Mouse (Mus musculus) MEL-GATA-1-ER (cell line): Measurements from ENCODE around the gene Zg16.

Experiments used
- DNase-seq: peaks from one replicate; pipeline ENCODE4 v3.0.0-alpha.2; 2012; ENCODE audit warnings: low read depth; ENCODE audit errors: extremely low read depth

Zg16 gene

DNA sequence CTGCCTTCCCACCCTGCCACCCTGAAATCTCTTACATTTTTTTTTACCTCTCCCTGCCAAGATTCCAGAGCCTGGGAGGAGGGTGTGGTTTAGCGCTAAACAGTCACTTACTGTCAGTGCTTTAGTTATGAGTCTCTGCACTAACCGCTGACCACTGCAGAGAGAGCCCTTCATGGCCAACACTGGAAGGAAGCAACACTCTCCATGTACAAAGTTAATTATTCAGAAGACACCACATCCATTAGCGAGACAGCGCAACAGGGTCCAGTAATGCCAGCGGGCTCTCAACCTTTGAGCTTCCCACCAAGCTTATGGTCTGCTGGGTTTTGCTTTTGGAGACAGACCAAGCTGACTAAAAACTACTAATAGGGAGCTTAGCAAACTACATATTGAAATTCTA, 10.9 kb downstream of the Zg16 start:
- DNase-seq, result no peak

DNA sequence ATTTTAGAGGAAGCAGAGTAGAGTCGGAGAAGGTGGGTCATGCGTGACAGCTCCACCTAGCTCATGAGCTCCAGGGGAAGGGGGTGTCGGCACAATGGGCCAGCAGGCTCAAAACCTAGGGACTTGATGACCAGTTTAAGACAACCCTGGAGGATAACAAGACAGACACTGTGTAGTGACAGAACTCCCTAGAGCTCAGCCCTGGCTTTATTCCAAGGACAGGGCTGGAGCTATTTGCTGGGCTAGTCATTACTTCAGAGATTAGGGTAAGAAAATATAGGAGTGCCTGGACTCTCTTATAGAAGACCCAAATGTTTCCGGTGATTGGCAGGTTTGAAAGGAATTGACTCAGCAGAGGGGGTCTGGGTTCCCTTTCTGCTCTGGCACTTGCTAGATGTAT, 13.9 kb downstream of the Zg16 start:
- no peak for DNase-seq

DNA sequence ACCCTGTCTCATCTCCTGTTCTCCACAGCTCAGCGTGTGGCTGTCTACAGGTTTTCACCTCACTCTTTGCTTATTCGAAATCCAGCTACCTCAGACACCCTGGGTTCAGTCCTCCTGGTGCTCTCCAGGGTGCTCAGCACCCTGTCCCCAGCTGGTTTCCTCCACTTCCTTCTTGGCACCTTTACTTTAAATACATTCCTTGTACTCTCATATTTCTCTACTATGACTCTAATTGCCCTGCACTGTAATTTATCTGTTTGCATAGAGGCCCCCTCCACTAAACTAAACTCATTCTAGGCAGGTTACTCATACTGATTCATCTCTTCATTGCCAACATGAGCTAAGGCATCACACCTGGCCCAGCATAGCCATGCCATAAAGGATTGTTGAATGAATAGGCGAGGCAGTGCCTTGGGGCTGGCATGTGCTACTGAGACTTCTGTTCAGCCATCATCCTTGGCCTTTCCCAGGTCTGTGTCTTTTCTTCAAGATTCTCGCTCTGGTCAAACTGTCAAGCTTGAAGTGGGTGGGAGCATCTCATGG, 16.2 kb downstream of the Zg16 start:
- DNase-seq, result no peak

DNA sequence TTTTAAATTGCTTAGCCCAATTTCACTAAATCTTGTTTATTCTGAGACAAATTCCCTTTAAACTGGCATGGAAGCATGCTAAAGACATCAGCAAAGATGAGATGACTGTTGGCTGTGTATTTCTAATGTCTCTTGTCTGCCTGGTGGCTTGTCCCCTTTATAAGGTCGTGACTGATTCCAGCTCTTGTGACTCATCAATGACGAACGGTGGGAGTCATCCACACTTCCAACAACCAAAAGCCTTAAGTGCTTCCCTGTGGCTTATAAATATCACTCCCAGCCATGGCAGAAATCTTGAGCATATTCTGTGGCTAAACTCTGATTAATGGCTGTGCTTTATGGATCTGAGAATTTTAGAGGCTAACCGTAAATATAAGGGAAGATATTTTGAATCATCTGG, 20.8 kb downstream of the Zg16 start:
- no peak for DNase-seq

DNA sequence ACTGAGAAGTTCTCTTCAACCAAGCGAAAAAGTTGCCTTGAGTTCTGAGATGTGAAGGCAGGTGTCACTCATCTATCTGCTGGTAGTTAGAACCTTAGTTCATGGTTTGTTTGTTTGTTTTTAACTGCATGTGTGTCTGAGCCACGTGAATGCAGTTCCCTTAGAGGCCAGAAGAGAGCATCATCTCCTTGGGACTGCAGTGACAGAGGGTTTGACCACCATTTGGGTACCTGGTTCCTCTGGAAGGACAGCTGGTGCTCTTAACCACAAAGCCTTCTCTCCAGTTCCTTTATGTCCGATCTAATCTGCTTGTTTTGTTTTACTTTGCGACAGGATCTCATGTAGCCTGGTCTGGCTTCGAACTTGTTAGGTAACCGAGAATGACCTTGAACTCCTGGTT, 21.6 kb downstream of the Zg16 start:
- no peak for DNase-seq

DNA sequence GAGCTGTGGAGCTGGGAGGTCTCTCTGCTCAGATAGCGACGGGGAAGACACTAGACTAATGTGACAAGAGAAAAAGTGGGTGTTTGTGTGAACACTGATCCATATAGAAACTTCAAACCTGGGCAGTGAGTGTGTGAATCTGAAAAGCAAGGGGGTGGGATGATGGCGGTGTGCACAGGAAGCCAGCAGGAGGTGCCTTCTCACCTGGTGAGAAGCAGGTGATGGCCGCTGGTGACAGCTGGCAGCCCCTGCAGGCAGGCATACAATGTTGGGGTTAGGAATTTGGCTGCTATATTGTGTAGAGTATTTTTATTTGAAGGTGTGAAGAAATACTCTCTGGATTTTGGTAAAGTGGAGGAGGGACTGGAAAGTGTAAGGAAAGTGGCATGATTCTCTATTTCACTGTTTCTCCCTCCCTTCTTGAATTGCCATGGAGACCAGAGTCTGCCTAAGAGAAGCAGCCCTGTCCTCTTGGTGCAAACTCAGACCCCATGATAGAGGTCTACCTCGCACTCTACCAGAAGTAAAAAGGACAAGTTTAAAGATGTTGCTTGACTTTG, 32.0 kb downstream of the Zg16 start:
- DNase-seq, result no peak

DNA sequence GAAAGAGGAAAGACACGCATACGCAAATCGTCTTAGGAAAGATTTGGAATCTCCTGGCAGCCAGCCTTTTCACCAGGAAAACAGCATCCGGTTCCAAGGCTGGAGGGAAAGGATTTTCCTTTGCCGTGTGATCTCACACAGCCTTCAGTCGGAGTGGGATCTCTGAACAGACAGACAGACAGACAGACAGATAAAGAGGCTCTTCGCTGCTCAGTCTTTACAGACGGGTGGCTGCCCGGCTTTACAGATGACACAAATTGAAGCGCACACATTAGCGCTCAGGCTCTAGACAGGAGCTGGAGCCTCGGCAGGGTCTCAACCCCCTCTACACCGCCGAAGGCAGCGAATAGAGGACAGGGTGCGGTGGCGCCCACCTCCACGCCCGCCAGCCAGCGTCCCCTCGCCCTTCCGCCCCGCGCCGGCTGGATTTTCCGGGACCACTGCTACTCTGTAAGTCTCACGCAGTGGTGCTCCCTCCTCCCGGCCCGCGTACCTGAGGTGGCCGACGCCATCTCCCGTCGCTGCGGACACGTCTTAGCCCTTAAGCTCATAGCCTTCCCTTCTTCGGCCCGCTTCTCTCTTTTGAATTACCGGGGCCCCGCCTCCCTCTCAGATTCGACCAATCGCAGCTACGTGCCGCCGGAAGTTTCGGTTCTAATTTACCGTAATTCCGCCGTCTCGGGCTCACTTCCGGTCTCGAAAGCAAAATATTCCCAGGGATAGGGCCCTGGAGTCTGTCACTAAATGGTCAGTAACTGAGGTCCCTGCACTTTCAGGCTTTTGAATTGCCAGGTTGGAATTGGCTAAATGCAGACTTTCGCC, 45.1 kb downstream of the Zg16 start, which contains the start of gene Kif22:
Gene Kif22, minus strand, starts transcription at position 621 of the 822 bp plus-strand sequence.
- DNase-seq, result peak; percentile 76

DNA sequence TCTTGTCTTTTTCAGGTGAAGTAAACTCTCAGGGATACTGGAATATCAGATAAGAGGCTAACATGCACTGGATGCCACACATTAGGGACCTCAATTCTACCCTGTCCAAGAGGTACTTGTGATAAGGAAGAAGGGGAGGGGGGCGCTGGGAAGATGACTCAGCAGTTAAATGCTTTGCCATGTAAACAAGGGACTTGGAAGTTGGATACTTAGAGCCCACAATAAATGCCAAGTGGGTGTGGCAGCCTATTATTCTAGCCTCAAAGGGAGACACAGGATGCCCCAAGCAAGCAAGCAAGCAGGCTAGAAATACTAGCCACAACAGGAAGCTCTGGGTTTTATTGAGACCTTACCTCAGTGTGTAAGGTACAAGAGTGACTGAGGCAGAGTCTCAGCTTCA, 55.9 kb downstream of the Zg16 start:
- DNase-seq, result no peak

DNA sequence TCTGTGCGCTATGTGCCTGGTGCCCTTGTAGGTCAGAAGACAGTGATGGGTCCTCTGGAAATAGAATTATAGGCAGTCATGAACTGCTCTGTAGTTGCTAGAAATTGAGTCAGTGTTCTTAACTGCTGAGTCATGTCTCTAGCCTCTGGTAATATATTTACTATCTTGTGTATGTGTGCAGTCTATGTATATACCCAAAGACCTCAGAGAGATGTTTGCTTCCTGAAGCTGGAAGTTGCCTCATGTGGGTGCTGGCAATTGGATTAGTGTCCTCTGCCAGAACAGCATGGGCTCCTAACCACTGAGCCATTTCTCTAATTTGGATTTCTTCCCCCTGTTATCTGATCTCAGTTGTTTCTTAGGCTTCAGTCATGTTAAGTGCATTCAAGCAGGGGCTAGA, 57.0 kb downstream of the Zg16 start:
- DNase-seq, result no peak

DNA sequence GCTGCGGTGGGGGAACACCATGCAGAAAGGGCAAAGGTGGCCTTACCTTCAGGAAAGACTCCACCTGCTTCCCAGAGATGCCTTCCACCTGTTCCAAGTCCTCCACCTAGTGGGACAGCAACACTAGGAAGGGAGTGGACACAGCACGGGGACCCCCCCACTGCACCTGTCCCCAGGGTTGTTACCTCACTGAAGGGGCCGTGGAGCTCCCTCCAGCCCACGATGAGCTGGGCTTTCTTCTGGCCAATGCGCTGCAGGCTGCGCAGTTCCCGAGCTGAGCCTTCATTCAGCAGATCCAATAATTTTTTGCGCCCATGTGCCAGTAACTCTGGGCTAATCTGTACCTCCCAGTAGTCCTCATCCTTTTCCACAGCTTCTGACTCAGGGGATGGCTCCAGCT, 59.2 kb downstream of the Zg16 start:
- DNase-seq, result no peak

DNA sequence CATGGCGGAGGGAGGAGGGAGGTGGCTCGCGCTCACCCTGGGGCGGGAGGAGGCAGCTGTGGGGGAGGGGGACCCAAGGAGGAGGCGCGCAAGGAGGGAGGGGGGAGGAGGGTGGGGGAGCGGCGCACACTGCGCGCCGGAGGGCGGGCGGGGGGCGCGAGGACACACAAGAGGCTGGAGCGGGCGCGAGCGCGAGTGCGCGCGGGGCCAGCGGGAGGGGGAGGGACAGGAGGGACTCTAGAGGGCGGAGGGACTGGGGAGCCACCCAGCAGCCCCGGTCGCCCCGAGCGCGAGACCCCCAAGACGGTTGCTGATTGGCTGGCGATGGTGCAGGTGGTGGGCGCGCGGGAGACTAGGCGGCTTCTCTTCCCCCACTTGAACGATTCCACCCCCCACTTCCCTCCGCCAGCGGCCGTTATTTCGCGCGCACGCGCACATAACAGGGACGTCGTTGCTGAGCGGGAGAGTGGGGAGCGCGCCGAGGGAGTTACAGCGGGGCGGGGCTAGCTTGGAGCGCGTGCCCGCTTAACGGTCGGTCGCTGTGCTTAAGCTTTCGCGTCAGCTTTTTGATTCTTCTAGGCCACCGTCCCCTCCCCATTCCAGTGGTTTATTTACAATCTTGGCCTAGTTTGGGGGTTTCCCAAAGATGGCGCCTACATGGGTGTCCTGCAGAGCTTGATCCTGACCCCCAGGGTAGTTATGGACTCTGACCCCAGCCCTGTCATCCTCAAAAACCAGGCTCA, 60.0 kb downstream of the Zg16 start, which contains the start of gene Maz:
Gene Maz, minus strand, starts transcription at position 54 of the 743 bp plus-strand sequence.
- peak; percentile 96 for DNase-seq

DNA sequence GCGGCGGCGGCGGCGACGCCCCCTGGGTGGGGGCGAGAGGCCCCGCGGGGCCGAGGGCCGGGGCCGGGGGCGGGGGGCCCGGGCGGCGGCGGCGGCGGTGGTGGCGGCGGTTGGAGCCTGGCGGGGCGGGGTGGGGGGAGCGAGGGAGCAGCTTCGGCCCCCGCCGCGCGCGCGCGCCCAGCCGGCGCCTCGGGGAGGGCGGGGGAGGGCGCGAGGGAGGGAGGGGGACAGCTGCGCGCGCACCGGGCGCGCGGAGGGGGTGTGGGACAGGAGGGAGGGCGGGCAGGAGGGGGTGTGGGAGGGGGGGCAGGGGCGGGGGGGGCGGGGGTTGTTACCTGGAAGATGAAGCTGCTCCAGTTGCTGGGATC, 60.5 kb downstream of the Zg16 start:
- DNase-seq, result no peak

DNA sequence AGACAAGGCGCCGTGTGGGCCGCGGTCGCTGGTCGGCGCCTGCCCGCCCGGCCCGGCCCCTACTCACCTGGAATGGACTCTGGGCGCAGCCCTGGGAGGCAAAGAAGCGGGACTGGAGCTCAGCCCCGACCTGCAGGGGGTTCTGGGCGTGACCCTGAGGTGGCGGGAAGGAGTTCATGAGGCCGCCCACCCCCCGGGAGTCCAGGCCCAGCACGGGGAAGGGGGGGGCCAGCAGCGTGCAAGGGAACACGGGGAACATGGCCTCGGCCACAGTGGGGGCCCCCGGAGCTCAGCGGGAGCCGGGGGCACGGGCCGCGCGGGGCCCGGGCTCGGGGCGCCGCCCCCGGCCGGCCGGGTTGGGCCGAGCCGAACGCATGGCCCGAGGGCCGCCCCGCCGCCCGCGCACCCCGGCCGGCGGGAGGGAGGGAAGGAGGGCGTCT, 60.9 kb downstream of the Zg16 start:
- no peak for DNase-seq

DNA sequence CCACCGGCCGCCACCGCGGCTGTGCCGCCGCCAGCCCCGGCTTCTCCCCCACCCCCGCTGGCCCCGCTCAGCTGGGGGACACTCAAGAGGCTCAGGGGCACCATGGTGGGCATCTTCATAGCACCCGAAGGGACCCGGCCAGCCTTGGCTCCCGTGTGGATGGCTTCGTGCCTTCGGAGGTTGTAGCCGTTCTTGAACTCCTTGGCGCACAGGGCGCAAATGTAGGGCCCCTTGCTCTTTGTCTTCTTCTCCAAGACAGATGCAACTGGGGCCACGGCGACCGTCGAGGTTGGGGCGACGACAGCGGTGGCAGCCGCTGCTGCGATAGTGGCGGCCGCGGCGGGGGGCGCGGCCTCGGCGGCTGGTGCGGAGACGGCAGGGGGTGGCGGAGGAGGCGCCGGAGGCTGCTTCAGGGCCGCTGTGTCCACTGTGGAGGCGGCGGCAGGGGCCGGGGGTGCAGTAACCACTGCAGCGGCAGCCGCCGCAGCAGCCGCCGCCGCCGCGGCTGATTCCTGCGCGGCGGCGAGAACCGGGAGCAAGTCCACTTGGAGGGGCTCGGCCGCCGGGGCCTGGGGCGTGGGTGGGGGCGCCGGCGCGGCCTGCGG, 61.5 kb downstream of the Zg16 start:
- DNase-seq, result no peak

DNA sequence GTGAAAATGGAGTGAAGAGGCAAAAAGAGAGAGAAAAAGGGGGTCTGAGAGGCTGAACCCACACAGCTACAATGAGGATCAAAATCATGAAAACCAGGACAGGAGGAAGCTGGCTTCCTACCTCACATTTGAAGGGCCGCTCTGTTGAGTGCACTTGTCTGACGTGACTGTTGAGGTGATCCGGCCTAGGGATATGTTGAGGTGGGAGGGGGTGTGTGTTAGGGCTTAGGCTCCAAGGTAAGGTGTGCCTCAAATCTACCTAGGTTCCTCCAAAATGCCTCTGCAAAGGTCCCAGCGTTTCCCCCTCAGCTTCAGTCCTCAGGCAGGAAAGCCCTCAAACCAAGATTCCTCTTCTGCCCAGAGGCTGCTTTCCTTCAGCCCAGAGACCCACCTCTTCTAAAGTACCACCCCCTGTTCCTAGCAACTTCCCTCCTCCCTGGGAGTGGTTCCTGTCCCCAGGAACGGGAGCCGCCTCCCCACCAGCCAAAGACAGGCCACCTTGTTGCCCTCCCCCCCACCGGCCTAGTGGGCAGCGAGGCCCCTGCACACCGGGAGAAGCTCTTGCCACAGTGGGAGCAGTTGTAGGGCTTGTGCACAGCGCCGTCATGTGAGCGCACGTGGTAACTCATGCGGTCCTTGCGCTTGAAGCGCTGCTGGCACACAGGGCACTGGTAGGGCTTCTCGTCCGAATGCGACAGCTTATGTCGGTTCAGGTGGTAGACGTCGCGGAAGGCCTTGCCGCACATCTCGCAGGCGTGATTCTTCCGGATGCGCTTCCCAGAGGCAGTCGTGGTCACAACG, 62.2 kb downstream of the Zg16 start:
- peak; percentile 70 for DNase-seq

DNA sequence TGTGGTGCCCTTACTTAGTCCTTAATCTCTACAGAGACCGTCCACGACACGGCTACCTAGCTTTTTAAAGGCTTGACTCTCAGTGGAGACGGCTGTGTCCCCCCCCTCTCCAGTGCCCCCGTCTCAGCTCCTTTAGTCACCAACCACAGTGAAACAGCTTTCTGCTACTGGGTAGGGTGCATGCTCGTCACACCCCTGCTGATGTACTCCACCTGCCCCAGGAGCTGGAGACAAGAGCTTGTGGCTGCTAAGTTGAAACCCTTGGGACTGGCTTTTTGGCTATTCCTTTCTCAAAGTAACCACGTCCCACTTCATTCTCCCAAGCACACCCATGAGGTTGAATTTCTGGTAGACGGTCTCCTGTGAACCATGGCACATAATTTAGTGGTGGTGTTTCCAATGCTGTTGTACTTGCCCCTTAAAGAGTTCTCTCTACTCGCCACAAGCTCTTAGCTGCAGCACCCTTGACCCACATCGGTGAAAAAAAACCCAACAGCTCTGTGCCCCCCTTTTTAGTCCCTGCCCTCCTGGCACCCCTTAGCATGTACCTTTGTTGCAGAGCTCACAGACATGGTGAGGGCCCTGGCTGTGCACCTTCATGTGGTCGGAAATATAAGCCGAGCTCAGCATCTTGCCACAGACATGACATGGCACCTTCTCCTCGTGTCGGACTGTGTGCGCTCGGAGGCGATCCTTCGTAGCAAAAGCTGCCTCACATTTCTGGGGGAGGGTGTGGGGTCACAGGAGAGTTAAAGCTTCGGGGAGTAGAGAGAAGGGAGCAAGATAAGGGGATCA, 63.0 kb downstream of the Zg16 start:
- no peak for DNase-seq

DNA sequence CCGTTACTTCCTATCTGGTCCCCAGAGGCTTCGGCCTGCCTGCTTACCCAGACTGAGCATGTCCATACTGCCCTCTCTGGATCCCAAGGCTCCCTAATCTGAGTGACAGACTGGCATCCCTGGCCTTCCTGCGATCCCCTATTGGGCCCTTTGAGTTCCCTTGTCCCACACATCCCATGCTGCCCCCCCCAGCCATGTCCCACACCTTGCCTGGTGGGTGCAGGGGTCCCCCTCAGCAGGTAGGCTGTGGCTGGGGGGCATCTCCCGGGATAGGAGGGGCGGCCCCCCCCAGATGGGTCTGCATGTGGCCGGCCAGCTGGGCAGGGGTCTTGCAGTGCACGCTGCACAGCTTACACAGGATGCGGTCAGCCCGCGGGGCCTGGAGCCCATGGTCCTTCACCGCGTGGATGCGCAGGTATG, 63.8 kb downstream of the Zg16 start:
- no peak for DNase-seq

DNA sequence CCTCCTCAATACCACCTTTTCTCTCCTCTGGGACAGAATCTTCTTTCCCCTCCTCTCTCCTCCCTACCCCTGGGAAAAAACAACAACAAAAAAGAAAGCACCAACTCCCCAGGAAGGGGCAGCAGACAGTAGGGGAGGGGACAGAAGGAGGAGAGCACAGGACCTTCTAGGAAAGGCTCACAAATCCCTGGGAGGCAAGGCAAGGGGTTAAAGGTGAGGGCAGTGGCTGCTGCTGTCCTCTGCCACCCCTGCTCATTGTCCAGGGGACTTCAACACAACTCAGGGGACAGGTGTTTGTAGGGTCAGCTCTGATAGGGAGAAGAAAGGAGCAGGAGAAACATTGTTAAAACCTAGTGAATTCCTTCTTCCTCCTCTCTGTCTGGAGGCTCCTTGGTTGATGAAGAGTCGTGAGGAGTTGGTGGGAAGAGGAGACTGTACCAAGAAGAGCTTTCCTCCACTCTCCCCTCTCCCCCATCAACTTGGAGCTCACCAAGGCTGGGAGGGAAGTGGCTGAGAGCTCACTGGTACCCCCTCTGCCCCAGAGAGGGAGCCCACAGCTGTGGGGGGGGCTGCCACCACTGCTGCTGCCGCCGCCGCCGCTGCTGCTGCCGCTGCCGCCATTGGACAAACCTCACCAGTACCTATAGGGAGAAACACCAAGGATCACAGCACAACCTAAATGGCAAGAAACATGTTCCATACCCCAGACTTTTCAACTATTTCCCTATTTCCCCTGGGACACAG, 64.4 kb downstream of the Zg16 start:
- no peak for DNase-seq
